Mouse (Mus musculus) CH12.LX (cell line): Measurements from ENCODE around the gene Klhl33.

Source experiments
- BHLHE40 ChIP-seq: IDR thresholded peaks from 2 replicates; pipeline ENCODE4 v1.6.1; 2011; ENCODE audit warnings: mild to moderate bottlenecking, low read depth, low read length, improper control_type of control experiment
- CTCF ChIP-seq, 2 experiments: IDR thresholded peaks in 1 of 2; conservative IDR thresholded peaks in 1 of 2; 2 replicates each; pipeline ENCODE4 v1.5.1; 2011 to 2012; ENCODE audit warnings: low read depth in 2 of 2, low read length in 2 of 2, improper control_type of control experiment in 1 of 2, inconsistent platforms in 1 of 2, mild to moderate bottlenecking in 1 of 2, moderate library complexity in 1 of 2
- ZC3H11A ChIP-seq: IDR thresholded peaks from 2 replicates; pipeline ENCODE4 v1.6.1; 2012; ENCODE audit warnings: low read depth, mild to moderate bottlenecking, inconsistent platforms, low read length, improper control_type of control experiment

DNA sequence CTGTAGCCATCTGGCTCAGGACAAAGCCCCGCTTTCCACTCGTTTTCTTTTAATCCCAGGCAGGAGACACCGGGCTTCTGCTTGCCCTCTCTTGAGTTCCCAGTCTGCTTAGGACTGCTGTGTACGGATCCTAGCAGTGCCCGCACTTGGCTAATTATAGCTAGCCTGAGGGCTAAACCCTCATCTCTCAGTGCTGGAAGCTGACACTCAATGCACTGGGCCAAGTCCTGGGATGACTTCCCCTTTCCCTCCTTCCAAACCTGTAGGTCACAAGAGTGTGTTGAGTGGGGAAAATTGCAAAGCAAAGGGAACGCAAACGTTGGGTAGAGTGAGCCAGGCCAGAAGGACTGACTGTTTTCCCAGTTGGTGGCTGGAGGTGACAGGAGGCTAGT, at the start of gene Klhl33:
- no peak for TF ChIP-seq ZC3H11A
- no peak for TF ChIP-seq CTCF (conservative IDR thresholded peaks at IDR 0.05 in 1 of 2, IDR thresholded peaks at IDR 0.05 in 1 of 2; ENCODE audit: low read depth in 2 of 2, low read length in 2 of 2)
- no peak for TF ChIP-seq BHLHE40
